Mouse (Mus musculus) G1E-ER4 (cell line): ENCODE data around the gene Fndc3b. TPM values are rescaled to one million over a fixed set of nuclear protein-coding genes. Genes with fewer than 3 reads are reported as not detected.

Experiments
- GATA1 ChIP-seq: IDR thresholded peaks from one replicate; pipeline ENCODE4 v1.8.0; 2012; ENCODE audit warnings: low read length, inconsistent platforms
- polyA plus RNA-seq: library from polyadenylated mRNA; stranded (reverse); fragments of >175 nt; gene quantifications from 2 replicates; pipeline ENCODE4 v1.2.3, GENCODE M21; 2012

The Fndc3b gene
- polyA plus RNA-seq, 1 experiment, result not detected

- no peak for TF ChIP-seq GATA1
These were observed 339.1 kb downstream of the Fndc3b start for GRCm38 (mm10) chr3:27371725-27372650.

GRCm38 (mm10) chr3:27371276-27371621 is 339.9 kb downstream of the Fndc3b start, which contains the start of gene Ghsr:
Gene Ghsr, plus strand, starts transcription at chr3:27371351.
- TF ChIP-seq GATA1, result no peak

- no peak for TF ChIP-seq GATA1
These were observed 340.4 kb downstream of the Fndc3b start for GRCm38 (mm10) chr3:27370582-27371275.

- TF ChIP-seq GATA1, result no peak
These were observed 341.0 kb downstream of the Fndc3b start for GRCm38 (mm10) chr3:27370125-27370524.

Other genes with a start within 250 kb of the Fndc3b start
- gene Tmem212, start 185.1 kb upstream of the Fndc3b start, polyA plus RNA-seq, result not detected in 2 replicates
- gene Pld1, start 227.4 kb upstream of the Fndc3b start, polyA plus RNA-seq, result not detected in 2 replicates